Mouse (Mus musculus): ENCODE results near the gene Gm43951.
A peak's percentile ranks its signal among the peaks of the same experiment; 100 is the strongest.

Gene Gm43951

DNA sequence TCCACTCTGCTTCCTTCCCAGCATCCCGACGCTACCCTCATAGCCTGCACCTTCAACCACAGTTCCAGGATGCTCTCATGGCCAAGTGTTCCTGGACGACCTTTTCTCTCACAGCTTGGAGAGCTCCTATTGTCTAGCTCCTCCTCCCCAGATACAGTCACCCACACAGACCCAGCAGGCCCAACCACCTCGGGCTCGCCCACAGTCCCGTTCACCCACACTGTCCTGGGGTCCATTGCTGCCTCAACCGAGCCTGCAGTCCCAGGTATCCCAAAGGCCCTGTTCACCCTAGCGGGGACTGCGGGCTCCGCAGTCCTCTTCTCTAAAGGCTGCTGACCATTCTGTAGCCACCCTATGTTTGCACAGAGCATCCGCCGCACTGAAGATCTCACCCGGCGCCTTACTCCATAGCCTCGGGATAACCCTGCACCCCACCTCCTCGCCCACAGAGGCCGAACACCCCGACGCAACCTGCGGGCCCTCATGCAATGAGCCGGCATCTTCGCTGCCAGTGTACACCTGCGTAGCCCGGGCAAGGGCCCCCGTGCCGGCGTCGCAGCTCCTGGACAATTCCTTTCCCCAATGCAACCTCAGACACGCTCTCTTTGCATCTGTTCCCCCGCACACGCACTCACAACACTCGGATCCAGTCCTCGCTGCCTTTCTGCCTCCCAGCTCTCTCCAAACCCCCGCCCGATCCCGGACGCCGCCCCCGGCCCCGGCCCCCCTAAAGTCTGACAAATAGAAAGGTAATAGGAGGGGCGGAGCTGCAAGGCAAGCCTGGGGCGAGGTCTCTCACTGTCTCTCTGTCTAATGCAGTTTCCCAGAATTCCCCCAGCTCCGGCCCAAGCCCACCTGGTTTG lies at the start of gene Gm43951:
Gm43951 (minus strand) TSS at position 500 of the 863 bp plus-strand sequence.
- peak; percentile 43 for DNase-seq

DNA sequence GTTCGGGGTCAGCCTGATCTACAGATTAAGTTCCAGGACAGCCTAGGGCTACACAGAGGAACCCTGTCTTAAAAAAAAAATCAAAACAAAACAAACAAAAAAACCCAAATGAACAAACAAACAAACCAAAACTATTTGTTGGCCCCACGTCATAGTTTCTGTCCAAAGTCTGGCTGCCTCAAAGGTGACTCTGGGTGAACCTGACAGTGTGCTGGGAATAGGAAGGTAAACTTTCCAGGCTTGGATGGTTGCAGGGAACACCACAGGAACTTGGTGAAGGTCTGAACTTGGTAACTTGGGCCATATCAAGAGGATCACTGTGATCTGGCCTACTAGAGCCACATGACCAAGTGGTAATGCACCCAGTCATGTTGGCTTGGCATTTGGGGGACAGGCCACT lies 49.8 kb upstream of the Gm43951 start:
- no peak for DNase-seq

DNA sequence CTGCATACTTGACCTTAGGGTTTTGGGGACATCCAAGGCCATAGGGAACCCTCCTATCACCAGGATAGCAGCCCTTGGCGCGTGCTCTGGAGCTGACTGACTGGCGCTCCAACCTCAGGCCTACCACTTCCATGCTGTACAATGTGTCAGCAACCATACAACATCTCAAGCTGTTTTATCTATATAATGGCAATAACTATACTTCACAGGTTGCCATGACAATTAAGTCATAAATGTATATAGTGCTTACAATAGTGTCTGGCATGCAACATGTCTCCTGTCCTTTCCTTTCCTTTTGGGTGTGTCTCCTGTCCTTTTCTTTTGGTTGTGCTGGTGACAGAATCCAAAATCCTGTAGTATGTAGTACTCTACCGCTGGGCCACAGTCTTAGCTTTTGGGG lies 49.0 kb upstream of the Gm43951 start:
- DNase-seq, result no peak

DNA sequence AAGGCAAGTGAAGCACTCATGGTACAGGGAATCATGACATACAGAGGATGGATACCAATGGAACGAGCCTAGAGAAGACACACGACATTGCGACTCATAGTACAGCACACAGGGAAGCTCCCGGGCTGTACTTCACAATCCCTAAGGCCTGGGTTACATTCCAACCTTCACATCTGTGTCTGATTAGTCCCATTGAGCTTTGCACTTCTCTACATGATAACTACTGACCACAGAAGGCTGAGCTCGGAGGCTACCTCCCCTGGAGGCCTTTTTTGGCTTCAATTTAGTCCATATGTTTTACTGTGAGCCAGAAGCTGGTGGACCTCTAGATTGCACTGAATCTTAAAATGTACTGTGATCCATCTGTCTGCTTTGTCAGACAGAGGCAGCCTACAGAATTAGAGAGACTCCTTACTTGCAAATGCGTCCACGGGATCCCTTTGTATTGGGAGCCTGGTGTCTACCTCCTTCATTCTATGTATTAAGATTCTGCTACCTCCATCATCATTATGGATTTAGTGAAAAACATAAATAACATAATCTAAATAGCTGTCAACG lies 38.6 kb upstream of the Gm43951 start:
- DNase-seq, result no peak

DNA sequence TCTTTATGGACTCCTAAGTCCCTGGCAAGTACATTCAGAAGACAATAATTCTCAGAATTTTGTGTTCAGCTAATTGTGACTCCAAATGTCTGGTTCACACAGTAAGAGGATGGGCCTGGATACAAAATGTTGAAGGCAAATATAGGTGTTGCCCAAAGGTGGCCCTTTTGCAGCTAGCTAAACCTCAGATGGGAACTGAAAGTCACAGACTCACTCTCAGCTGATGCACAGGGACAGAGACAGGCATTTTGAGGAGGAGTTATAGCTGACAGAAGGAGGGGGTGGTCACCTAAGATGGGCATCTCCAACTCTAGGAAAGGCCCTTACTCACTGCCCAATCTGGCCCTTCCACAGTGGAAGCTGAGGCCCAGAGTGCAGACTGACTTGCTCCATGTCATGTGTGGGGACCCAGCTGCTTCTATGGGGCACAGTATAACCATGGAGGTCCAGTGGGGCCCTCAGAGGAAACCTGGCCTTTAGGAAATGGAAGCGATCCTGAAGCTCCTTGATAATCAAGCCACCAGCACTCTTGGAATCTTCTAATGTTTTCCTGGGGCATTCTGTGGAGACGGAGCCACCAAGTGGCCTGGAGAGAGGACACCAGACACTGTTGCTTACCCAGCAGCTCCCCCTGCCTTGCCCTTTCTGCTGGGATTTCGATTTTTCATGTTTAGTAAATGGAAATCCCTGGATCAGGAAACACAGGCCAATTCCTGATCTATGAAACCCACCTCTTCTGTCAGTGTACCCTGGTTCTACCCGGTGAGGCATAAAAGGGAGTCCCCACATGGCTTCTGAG lies 33.6 kb upstream of the Gm43951 start:
- no peak for DNase-seq

DNA sequence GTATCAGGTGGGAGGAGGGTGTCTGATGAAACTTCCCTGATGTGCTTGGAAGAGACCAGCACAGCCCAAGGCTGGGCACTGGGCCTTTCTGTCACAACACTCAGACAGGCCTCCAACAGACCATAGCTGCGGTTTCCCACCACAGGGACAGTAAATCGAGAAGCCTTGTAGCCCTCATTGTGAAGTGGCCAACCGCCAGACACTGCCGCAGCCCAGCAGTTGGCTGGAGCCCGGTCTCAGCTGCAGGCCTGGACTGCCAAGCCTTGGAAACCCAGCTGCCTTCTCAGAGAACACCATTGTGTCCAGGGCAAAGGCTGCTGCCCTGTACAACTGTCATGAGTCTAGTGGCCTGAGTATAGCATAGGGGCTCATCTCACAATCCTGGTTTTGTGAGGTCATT lies 27.4 kb upstream of the Gm43951 start:
- DNase-seq, result no peak

DNA sequence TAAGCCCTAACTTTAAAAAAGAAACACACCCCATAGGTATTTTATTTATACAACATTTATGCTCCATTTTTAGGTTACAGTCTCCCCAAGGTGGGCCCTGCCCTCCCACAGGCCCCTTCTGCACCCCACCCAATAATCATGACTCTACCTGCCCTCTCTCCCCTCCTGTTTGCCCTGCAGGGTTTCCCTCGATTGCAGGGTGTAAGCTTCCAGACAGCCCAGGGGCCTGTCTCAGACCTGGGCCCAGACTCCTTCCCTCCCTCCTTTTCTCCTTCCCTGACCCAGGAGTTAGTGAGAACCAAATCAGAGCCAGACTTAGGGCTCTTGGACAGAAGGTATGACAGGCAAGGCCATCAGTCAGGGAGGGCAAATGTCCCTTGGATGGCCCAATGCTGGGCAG lies 26.4 kb upstream of the Gm43951 start:
- no peak for DNase-seq

DNA sequence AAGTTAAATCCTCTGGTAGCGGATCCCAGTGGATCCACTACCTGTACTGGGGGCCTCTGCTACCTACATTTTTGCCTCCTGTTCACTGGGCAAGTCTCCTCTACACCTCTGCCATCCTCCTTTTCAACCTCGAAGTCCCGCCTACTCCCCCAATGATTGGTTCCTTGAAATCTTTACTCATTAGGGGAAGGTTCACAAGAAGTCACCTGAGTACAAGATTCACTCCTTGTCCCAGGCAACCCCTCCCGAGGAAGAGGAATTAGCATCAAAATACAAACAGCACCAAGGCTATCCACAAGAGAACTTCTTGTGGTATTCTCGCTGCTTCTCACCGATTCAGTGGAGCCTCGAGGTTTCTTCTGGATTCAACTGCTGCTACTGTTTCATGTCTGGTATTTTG lies 25.4 kb upstream of the Gm43951 start:
- no peak for DNase-seq

DNA sequence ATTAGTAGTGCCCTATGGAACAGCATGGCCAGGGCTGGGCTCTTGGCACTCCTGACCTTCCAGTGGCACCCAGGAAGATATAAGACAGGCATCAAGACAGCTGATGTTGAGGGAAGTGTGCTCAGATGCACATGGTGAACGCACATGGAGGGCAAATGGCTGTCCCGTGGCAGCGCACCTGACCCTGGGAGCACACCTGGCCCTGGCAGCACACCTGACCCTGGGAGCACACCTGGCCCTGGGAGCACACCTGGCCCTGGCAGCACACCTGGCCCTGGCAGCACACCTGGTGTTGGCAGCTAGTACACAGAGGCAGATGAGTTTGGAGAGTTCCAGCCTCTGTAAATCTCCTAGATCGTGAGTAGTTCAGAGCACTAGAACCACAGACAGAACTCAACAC lies 21.9 kb upstream of the Gm43951 start:
- no peak for DNase-seq

DNA sequence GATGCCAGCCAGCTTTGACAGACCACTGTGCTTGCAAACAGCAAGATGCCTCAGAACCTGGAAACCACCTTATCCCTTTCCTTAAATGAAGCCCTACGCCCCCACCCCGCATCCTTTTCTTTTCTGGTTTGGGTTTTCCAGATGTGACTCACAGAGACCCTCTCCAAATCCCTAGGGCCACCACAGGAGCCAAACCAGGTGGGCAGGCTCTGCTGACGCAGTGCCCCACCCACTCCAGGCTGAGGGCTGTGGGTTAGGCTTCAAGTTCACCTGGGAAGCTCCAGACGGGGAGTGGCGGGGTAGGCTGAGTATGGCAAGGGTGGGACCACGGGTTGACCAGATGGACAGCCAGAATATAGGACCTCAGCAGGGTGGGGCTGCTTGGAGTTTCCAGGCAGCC lies 20.3 kb upstream of the Gm43951 start:
- no peak for DNase-seq

DNA sequence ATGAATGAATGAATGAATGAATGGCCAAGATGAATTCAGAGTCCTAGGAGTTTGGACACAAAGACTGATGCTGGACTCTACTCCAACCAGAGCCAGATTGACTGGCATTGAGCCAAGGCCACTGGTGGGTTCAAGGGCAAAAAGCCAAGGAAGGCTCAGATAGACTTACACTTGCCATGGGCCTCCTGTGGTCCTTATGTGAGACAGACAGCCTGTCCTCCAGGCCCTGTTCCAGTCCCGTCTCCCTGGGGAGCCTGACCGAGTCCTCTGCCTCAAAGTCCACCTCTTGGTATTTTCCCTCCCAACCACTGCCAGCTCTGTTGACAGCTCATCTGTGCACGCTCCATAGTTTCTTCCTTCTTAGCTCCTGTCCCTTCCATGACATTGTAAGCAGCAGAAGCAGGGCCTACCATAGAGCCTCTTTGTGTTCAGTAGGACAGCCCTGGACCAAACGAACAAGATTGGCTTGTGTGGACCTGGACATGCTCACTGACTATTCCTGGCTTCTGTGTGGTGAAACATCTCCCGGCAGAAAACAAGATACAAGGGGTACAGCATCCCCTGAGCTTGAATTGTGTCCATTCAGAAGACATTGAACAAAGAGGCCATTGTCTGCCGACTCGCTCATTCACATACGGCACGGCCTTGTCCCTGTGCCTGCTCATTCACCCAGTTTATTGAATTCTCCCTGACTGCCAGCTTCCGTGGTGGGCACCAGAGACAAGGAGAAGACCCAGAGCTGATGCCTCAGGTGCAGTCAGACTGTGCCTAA lies 19.6 kb upstream of the Gm43951 start:
- DNase-seq, result peak; percentile 90

DNA sequence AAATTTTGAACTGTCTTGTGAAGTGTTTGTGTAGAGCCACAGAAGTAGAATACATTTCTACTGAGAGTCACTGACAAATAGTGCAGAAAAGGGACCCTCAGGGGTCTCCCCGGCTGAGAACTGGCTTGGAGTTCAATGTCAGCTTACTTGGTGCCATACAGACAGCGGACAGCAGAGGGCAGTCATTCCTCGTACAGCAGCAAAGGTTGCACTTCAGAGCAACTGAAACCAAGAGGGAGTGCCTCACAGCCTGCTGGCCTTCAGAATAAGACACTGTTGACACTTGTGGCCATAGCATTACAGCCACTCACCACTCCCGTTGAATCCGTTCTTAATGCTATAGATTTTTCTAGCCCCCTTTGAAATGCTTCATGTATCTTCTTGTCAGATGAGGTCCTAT lies 18.2 kb upstream of the Gm43951 start:
- peak; percentile 86 for DNase-seq

DNA sequence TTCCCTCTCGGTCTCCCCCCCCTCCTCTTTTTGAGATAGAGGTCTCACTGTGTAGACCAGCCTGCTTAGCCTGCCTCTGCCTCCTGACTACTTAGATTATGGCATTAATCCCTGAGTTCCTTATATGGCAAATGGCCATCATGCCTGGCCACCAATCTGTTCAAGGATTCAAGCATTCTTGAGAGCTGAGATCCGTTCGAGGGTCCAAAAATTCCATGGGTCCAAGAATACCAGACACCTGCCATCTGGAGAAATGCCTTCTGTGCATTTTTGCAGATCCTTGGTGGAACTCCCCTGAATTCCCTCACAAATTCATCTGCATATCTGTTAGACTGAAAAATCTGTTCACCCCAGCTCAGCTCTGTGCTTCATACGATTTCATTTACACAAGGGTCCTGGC lies 16.8 kb upstream of the Gm43951 start:
- DNase-seq, result no peak

DNA sequence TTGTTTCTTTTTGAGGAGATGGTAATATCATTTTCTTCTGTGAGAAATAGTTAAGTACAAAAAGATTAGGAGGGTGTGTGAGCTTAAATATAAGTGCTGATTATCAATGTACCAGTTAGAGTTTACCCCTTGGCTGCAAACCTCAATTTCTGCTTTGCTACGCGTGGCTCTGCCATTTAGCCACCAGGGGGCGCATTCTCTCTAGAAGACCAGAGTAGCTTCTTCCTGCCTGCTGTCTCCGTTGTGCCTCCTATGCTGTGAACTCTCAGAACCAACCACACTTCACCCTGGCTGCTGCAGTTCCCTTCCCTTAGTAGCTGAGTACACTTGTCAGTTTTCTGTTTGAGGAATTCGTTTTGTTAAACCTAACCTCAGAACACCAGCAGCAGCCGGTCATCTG lies 14.6 kb upstream of the Gm43951 start:
- peak; percentile 84 for DNase-seq

DNA sequence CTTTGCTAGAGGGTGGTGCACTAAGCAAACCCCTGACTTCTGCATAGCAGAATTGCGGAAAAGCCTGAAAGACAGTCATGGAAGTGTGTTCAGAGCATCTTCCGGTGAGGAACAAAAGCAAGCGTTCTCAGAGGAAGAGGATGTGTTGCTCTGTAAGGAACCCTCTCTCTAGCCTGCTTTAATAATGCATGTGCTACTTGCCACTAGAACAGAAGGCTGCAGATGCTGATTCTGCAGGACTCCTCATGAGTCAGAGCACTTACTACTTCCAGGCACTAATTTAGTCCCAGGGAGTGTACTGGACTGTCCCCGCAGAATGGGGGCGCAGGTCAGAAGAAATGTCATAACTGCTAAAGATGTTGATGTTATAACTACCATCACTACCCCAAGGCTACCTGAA lies 10.5 kb upstream of the Gm43951 start:
- DNase-seq, result no peak

DNA sequence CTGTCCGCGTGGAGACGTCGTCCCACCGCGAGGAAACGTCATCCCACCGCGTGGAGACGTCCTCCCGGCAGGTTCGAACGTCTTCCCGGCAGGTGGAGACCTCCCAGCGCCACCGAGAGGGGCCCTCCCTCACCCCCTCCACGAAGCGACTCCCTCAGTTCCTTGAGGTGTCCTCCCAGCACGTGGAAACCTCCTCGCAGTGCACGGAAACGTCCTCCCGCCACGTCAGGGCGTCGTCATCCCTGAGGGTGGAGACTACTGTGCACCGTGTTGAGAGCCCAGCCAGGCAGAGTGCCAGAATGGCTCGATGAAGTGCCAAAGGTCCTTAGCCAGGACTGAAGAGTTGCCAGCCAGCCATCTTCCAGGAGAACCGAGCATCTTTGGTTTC lies 8.8 kb upstream of the Gm43951 start, which contains the start of gene Med31:
Med31 (minus strand) TSS at position 183 of the 388 bp plus-strand sequence.
- peak; percentile 81 for DNase-seq

DNA sequence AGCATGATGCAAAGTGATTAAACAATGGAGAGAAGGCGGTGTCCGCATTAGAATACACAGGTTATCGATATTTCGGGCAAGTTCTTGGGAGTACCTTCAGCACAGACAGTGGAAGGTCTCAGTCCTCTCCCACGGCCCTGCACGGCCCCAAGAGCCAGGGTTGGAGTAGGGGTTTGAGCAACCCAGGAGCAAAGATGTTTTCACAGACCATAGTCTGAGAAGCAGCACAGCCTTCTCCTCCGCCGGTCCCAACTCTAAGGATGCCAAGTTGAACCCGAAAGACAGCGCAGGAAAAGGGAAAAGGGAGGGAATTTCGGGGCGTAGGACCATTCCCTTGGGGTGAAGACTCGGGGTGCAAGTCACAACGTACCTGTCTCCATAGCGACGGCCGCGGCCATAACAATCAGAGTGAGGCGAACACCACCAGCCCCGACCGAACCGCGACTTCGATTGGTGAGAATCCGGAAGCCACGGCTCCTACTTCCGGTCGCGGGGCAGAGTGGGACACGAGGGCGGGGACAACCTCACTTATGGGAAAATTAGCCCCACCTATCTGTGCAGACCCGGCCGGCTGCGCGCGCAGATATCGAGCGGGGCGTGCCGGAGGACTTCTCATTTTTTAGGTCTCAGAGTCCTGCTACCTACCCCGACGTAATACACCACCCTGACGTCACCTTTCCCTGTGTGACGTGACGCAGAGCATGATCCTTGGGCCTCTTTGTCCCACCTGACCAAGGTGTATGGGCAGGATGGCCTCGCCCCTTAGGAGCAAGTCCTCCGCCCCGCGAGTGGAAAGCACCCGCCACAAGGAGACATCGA lies 8.2 kb upstream of the Gm43951 start:
- peak; percentile 96 for DNase-seq

DNA sequence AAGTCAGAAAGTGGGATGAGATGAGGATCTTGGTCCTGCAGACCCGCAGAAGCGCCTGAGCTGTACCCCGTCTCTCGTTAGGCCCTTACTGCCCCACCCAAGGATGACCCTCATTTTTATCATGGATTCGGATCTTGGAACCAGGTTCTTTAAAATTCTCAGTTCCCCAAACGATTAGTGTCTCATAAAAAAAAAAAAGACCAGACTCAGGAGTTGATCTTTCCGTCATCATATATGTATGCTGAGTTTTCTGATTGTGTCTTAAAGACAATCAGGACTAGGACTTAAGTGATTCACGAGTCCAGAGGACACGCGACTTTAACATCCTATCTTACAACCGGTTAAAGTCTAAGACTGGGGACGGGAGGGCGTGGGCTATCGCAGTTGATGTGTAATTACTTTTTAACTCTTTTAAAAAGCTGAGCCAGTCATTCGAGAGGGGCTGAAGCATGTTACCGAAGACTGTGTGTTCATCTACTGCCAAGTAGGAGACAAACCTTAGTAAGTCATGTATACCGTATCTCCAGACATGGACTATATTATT lies 1.3 kb upstream of the Gm43951 start:
- DNase-seq, result no peak

DNA sequence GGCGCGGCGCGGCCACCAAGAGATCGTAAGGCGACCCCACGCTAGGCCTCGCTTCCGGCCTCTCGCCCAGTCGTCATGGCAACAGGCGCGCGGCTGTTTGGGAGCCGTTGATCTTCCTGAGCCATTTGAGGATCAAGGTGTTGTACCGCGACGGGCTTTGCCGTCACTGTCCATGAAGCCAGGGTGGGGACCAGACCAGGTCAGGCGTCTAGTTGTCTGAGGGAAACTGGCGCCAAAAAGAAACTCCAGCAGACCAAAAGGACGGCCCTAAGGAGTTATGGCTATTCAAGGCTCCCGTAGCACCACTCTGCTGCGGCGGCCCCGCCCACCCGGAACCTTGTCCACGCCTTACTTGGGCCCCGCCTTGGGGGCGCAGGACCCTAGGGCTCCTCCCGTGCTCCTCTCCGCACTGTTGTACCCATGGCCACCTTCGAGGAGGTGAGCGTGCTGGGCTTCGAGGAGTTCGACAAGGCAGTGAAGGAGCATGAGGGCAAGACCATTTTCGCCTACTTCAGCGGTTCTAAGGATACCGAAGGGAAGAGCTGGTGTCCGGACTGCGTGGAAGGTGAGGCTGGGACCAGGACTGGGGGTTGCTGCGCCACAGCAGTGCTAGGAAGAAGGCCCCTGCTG lies 679 bp upstream of the Gm43951 start, which contains the start of the genes 4933427D14Rik and Txndc17:
4933427D14Rik (minus strand) TSS at position 256 of the 630 bp plus-strand sequence.
Txndc17 (plus strand) TSS at position 344 of the 630 bp plus-strand sequence.
- DNase-seq, result peak; percentile 91

DNA sequence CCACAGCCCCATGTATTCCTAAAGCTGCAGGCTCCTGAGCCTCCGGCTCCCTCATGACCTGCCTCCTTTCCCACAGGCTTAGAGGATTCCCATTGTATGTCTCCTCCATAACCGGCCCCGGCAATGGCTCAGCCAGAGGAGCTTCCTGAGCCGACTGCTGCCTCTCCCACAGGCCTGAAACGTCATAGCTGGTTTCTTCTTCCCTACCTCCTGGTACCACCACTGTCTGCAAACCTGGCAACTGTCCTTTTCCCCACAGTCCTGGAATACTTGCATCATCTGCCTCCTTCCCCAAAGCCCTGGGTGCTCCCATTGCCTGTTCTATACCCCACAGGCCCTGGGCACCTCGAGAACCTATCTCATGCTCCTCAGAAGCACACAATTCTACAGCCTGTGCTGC lies 1.4 kb downstream of the Gm43951 start:
- no peak for DNase-seq

DNA sequence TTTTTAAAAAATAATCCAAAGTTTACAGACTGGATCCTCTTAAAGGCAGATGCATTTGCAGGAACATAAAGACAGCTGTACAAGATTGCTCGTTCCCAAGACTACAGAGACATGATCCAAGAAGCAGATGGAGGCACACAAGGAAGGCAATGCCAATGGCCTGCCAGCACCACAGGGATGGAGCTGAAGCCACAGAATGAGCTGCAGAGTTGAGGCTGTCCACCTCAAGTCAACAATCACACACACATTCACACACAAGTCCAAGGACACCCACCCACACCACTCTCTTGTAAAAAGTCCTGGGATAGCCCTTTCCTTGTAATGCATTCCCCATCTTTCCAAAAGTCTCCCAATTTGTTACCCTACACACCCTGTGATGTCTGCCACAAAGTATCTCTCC lies 3.2 kb downstream of the Gm43951 start:
- no peak for DNase-seq

Measured in retina, postnatal 1 day (tissue).